Mouse (Mus musculus) liver, adult 10 weeks (tissue): ENCODE results near the gene Ttc6. TPM values are rescaled to one million over a fixed set of nuclear protein-coding genes. Genes with fewer than 3 reads are reported as not detected.

Source experiments
- polyA plus RNA-seq: library from polyadenylated mRNA; stranded (reverse); fragments of 350-450 nt; fragmentation: Illumina TruSeq; extraction: RNeasy Lipid Tissue Mini Kit (QIAGEN cat#74804); gene quantifications from one replicate; pipeline ENCODE4 v1.2.3, GENCODE M21; 2014; ENCODE audit warnings: low read depth, low replicate concordance

Ttc6 gene
- 1.7 TPM for polyA plus RNA-seq

DNA sequence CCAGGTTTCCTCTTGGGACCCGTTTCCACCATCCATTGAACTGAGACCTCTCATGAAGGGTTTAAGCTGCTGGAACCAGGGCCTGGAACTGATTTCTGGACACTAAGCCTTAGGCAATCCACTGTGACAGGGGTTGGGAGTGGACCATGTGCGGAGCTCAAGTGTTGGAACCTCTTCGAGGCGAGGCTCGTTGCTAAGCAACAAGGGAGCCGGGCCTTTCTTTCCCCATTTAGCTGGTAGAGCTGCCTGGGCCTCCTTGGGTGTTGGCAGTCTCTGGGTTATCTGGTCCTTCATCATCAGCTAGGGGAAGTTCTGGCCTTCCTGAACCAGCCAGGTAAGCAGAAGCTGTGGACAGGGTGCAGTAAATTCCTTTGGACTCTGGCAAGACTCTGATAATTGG, at the start of gene Ttc6:
TSS of gene Ttc6 (plus strand) at position 205 of the 400 bp plus-strand sequence.

DNA sequence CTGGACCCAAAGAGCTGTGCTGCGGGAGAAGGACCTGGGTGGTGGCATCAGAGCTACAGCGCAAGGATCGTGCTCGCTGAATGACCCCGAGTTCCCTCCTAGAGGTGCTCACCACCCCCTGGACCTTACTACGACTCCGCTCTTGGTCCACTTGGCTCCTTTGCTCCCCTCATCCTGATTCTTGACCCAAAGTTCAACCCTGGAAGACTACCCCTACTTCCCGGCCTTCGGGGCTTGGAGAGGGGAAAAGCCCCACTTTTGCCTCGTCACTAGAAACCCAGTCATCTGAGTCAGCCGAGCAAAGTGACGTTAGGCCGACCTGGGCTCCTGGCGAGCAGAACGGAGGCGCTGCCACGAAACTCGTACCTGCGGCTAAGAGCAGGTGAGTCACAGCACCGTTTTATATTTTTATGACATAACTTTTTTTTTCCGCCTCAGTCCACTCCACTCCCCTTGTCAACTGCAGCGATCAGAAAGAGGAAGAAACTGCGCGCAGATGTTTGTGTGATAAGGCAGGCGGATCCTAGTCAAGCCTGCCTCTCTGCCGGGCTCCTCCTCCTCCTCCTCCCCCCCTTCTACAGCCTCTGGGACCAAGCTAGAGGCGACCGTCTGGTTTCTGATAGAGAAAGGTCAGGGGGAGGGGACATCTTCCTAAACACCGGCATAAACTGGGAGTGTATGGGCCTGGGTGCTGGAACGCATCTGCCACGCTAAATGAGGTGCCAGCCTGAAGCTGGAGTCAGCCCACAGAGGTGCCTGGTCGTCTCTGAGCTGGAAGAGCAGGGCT, 17.3 kb upstream of the Ttc6 start, which contains the start of gene Foxa1:
TSS of gene Foxa1 (minus strand) at position 502 of the 787 bp plus-strand sequence.

Other genes with a start within 250 kb of the Ttc6 start
- gene Foxa1, start 17.2 kb upstream of the Ttc6 start, polyA plus RNA-seq: 20.8 TPM